Mouse (Mus musculus): ENCODE measurements around the gene Cacnb4.

- TF ChIP-seq POLR2A (IDR thresholded peaks at IDR 0.05; ENCODE audit: low read depth, low read length): no peak
- no peak for TF ChIP-seq CTCF (IDR thresholded peaks at IDR 0.05; ENCODE audit: extremely low read depth, insufficient read depth, insufficient read length, insufficient replicate concordance)
Measured at GRCm38 (mm10) chr2:52477550-52477907, 199.1 kb downstream of the Cacnb4 start.
